Mouse (Mus musculus) embryo, embryonic 10.5 days (tissue): ENCODE measurements around the gene Ccdc102a.
A peak's percentile ranks its signal among the peaks of the same experiment; 100 is the strongest.
"Not testable (repeated sequence)": the region's sequence is repeated elsewhere in the genome, so short reads cannot be mapped to it uniquely, and the experiment has no call there.

Experiments
- DNase-seq: peaks from one replicate; pipeline ENCODE4 v3.0.0-alpha.2; 2015; ENCODE audit warnings: low spot score

The Ccdc102a gene

DNA sequence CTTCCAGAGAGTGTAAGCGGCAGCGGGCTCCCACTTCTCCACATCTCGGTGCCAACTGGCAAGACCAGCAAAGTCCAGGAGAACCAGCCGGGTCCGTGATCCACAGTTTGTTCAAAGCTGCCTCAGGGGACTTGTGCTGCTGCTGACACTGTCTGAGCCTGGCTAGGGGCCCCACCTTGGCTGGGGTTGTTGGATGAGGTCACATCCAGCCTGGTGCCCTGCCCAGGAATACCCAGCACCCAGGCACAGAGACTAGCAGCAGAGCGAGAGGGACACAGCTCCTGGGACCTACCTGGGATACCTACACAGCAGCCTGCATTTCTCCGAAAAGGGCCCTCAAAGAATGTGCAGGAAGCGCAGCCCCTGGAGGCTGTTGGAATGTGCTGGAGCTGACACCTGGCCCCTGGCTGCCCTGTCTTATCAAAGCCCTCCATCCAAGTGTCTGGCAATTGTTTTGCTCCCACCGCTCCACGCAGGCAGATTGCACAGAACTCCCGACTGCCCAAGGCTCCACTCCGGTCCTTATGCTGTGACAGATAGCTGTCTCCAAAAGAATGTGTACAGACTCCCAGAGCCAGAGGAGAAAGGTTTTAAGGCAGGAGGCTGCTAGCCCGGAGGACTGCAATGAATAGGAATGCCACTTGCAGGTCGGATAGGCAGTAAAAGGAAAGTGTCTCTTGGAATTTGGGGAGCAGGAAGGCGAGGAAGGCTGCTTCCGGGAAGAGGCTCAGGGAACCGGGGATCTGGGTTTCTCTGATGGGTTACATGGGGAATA lies 42.6 kb downstream of the Ccdc102a start:
- DNase-seq = peak; percentile 10

DNA sequence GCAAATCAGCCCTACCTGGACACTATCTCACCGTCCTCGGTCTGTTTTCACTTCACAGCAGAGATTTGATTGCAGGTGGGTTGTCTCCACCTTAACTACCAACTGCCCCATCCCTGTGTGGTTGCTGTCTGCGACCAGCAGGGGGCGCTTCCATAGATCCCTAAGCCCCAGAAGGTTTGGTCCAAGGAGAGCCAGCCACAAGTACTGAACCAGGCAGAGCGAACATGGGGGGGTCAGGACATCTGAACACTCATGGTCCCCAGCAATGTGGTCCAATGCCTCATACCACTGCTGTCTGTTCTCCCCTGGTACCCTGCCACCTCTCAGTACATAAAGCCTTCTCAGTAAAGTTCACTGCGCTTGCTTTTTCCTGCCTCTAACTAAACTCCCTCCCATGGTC lies 43.5 kb downstream of the Ccdc102a start:
- DNase-seq = peak; percentile 80

DNA sequence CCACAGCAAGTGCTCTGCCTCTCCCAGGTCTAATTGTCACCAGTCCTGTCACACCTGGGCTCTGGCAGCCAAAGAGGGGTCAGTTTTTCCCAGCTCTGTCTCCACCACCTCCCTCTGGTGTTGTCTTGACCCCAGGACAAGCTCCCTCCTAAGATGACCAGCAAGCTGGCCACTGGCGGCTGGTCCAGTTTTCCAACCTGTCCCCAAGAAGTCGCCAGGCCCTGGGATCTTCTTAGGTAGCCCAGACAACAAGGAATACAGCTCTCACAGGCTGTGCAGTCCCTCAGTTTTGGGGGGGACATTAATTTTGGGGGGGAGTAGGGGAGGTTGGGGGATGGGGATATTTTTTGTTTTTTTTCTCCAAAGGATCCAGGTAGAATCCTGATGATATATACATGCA lies 45.3 kb downstream of the Ccdc102a start:
- no peak for DNase-seq

DNA sequence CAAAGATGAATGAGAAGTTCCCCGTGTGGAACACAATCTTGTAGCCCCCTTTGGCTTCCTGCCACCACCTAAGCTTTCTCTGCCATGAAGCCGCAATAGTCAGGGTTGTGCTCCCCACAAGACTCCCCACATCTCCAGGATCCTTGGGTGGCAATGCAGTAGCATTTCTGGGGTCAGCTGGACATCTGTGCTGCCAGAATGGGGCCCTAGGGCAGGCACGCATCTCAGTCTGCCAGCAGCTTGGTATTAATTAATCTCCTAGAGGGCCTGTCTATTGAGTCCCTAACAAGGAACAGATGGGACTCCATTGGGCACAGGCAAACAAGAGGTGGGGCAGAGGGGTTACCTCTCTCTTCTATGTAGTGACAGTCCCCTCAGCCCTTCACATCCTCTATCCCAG lies 45.7 kb downstream of the Ccdc102a start:
- DNase-seq = peak; percentile 48

DNA sequence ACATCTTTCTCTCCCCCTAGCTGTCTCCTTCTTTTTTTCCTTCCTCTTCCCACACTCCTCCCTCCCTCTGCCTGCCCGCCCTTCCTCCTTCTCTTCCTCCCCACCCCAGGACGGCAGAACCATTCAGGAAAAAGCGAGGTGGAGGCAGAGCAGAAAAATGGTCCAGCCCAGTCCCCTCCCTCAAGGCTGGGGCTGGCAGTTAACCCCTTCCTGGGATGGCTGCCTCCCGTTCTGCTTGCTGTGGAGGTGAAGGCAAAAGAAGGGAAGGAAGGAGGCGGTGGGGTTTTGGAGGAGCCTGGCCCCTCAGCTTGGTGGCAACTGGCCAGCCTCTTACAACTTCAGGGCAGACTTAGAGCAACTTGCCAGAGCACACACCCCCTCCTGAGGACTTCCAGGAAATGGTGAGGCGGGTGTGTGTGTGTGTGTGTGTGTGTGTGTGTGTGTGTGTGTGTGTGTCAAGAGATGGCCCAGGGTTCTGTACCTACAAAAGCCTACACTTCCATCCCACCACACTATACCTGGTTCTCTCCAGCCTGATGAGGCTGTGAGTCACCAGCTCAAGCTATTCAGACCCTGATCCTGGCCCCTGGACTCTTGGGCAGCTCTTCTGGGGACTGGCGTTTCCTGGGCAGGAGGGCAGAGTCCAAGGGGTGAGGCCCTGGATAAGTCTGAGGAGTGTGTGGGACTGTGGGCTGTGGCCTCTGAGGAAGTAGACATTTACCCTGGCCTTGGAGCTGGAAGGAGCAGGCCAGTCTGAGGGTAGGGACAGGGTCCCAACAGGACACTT lies 46.6 kb downstream of the Ccdc102a start:
- DNase-seq = peak; percentile 76

DNA sequence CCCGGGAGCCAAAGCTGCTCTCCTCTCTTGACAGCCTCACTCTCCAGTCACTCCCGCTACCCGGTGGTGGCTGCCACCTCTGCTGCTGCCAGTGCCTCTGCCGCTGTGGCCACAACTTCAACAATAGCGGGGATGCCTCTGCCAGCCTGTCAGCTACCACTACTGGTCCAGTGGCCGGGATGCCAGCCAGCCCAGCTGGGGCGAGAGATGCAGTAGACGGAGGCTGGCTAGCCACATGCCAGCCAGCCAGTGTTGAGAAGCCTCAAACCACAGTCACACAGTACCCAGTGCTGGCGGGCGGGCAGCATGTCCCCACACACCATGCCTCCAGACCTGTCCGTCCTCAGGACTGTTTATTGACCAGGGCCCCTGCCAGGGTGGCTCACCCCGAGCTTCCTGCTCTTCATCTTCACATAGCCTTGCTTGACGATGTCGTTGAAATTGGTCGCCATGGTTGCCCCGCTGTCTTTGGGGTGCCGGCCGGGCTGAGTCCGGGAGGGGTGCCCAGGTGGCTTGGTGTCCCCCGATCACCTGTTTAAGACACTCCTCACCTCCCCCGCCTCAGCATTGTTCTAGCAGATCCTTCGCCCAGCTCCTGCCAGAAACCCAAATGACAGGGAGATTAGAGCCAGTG lies 47.3 kb downstream of the Ccdc102a start:
- DNase-seq = no peak

DNA sequence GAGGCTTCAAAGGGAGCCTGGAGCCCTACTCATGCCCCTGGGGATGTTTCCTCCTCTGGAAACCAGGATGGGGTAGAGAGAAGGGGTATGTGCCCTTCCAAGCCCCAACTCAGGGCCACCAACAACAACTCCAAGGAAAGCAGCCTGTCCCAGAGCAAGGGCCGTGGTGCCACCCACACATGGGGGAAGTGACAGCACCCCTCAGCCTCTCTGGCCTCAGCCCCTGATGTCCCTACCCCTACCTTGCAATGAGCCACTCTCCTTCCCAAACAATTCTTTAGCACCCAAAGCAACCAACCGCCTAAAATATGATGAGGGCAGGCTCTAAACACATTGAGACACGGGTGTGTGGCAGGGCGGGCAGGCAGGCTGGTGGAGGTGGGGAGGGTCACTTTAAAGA lies 47.9 kb downstream of the Ccdc102a start:
- no peak for DNase-seq

DNA sequence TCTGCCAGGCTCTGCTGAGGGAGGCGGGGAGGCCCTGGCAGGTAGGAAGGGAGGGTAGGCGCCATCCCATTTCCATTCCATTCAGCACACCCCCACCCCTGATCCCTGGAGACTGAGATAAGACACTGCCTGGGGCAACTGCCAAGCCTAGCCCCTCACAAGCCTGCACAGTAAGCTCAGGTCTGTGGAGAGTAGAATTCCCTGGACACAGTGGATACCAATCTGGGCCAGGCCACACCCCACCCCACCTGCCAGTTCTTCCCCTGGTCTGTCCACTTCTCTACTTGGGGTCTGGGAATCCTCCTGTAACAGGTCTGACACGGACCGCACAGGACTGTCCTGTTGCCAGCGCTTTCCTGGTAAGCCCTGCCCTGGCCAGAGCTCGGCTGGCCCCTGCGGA lies 48.8 kb downstream of the Ccdc102a start:
- DNase-seq = no peak

DNA sequence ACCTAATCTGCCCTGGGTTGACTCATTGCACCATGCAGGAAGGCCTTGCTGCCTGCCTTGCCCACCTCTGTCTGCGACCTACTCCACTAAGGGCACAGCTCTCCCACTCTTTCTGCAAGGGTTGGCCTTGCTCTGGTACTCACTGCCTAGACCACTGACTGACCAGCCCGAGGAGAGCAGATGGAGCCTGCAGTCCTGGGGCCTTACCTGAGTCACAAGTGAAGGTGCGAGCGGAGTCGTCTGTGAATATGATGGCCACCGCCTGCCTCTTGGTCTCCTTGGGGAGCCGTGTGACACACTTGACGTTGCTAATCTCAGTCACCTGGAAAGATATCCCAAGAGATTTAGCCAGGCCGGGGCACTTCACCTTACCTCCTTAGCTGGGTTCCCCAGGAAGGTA lies 51.0 kb downstream of the Ccdc102a start:
- no peak for DNase-seq

DNA sequence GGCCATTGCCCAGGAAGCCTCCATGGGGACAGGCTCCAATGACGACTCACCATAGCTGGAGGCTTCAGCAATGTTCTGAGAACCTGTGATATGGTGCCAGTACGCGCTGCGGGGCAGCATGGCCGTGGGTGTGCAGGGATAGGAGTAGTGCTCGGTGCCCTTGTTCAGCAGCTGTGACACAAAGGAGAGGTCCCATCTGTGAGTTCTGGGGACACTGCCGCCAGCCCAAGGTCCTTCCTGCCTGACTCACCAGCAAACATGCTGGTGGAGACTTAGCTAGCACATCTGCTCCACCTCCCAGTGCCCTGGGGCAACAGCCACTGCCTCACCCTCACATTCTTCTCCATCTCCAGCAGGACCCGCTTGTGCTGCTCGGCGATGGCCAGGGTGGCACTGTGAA lies 52.6 kb downstream of the Ccdc102a start:
- DNase-seq = no peak

DNA sequence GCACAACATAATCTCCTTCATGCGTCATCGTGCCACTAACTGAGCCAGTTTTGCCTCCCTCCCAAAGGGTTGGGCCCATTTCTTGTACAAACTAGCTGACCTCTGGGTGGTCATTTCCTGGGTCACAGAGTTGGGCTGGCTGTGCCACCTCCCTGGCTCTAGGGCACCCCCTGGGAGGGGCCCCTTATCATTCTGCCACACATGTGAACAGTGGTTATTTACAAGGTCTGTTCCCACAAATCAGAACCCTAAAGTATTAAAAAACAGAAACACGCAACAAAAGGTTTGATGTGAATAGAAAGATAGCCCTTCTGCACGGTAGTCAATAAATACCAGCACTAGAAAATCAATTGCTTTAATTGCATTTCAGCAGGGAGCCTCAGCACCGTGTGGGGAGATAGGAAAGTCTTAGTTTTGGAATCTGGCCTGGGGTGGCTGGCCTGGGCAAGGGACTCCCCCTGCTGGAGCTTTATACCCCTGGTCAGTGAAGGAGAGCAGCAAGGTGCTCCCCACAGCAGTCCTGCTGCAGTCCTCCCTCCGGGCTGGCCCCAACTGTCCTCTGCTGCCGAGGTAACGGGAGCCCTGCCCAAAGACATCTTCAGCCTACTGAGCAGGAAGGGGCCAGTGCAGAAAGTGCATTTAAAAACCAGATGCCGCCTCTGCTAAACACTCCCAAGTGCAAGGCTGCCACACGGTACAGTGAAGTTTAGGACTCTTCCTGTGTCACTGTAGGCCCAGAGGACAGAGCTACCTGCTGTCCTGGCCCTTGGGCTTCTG lies 53.8 kb downstream of the Ccdc102a start:
- DNase-seq = no peak

DNA sequence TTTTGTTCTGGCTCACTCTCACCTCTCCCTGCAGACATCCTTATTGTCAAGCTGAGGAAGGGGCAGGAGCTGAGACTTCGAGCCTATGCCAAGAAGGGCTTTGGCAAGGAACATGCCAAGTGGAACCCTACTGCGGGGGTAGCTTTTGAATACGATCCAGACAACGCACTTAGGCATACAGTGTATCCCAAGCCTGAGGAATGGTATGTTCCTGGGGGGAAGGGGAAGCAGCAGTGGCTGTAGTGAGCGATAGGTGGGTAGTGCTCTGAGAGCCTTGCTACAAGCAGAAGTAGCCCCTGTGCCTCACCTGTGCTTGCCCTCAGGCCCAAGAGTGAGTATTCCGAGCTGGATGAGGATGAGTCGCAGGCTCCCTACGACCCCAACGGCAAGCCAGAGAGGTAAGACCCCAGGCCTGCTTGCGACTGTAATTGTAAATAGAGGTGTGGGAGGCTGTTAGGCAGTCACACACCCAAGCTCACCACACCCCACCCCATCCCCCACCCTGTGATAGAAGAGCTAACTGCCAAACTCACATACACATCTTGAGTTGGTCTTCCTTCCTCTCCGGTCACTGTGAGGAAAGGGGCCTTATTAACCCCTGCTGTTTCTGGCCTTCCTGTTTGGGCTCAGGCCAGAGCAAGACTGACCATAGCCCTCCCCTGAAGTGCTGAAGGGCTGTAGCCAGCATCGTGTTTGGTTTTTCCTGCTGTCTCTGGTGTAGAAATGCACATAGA lies 55.2 kb downstream of the Ccdc102a start:
- DNase-seq = no peak

DNA sequence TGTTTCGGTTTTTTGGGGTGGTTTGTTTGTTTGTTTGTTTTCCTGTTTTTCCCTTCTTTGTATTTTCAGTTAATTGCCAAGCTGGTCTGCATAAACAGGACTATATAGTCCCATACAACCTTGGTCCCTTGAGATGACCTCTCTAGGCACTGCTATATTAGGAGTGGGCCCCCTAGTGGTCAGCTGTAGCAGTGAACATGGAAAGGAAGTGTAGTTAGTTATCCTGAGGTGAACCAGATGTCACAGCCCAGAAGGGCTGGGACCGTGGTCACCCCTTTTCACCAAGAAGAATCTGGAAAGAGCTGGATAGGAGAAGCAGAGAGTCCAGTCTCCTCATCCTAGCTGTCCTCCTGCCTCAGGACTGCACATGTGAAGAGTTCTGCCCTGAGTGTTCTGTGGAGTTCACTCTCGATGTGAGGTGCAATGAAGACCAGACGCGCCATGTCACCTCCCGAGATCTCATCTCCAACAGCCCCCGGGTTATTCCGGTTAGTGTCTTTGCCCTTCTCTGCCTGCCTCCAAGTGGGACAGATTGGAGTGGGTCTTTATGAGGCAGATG lies 56.5 kb downstream of the Ccdc102a start:
- DNase-seq = peak; percentile 81

DNA sequence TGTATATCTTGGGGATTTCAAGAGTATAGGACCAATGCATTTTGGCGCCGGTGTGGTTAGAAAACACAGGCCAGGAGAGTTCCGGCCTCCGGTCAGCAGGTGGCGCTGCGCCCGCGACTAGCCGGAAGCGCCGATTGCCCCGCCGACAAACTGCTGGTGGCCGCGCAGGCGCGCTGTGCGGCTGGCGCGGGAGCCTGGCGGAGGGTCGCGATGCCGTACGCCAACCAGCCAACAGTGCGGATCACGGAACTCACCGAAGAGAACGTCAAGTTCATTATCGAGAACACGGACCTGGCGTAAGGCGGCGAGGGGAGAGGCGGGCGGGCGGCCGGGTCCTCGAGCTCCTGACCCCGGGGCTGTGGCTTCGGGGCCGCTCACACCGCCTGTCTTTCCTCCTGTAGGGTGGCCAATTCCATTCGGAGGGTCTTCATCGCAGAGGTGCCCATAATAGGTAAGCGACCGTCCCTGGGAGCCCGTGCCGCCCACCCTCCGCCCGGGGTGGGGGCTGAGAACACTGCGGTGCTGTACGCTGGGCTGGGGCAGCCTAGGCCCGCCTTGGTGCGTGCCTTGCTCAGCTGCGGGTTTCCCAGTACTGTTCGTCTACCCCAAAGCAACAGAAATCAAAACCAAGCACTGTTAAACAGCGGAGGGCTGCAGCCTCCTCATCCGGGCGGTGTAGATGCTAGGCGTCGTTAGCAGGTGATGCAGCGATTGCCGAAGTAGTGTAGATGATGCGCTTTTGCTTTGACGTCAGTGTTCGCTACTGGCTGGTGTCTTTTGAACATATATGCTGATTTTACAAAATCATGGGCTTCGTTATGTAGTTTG lies 60.3 kb downstream of the Ccdc102a start, which contains the start of gene Polr2c:
Polr2c (plus strand) TSS at position 105 of the 828 bp plus-strand sequence.
- peak; percentile 91 for DNase-seq

DNA sequence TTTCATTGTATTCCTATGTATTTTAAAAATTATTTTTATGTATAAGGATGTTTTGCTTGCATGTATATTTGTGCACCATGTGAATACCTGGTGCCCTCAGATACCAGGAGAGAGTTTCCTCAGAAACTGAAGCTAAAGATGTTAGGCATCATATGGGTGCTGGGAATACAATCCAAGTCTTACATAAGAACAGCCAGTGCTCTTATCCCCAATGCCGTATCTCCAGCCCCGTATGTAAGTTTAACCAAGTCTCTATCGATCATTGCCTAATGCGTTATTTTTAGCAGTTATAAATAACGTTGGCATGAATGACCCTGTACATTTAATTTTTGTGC lies 60.9 kb downstream of the Ccdc102a start:
- no peak for DNase-seq

DNA sequence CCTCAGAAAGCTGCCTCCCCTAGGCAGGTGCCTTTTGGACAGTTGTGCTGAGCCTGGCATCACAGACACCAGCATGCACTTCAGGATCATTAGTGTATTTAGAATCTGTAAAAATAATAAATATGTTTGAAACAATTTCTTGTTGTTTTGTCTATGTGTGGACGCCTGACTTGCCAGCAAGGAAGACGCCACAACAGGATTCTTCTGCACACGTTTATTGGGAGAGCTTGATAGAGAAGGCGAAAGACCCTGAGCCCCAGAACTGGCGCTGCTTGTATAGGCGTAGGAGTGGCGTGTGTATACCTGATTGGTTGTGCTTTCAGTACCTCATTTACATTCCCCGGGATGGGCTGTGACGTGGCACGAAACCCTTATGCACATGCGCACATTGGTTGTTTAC lies 63.1 kb downstream of the Ccdc102a start:
- DNase-seq = not testable (repeated sequence)
